Mouse (Mus musculus): Measurements from ENCODE around the gene Rab3gap2.

The Rab3gap2 gene

GRCm38 (mm10) chr1:185203909-185204661 is at the start of gene Rab3gap2:
Gene Rab3gap2 (plus strand): TSS chr1:185204117.
- DNase-seq (ENCODE audit: low read depth, low spot score), result peak; percentile 97

DNA sequence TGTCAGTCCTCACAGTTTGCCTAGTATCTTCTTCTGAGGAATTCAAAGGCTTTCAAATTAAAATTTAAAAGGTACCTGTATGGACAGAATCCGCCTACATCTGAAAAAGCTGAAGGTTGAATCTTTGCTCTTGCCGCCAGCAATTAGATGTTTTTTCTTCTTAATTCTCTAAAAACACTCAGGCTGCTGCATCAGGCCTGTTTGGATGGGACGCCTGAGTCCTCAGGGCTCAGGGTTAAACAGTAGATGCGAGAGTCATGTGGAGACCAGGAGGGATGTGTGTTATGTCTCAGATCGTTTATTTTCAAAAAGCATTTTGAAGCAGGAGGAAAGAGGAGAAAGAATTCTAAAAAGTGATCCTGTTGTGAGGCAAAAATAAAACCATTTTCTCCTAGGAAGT is 30.3 kb upstream of the Rab3gap2 start:
- DNase-seq (ENCODE audit: low read depth, low spot score), result no peak

- no peak for DNase-seq (ENCODE audit: low read depth, low spot score)
These were observed 26.1 kb upstream of the Rab3gap2 start for GRCm38 (mm10) chr1:185177860-185178259.

DNA sequence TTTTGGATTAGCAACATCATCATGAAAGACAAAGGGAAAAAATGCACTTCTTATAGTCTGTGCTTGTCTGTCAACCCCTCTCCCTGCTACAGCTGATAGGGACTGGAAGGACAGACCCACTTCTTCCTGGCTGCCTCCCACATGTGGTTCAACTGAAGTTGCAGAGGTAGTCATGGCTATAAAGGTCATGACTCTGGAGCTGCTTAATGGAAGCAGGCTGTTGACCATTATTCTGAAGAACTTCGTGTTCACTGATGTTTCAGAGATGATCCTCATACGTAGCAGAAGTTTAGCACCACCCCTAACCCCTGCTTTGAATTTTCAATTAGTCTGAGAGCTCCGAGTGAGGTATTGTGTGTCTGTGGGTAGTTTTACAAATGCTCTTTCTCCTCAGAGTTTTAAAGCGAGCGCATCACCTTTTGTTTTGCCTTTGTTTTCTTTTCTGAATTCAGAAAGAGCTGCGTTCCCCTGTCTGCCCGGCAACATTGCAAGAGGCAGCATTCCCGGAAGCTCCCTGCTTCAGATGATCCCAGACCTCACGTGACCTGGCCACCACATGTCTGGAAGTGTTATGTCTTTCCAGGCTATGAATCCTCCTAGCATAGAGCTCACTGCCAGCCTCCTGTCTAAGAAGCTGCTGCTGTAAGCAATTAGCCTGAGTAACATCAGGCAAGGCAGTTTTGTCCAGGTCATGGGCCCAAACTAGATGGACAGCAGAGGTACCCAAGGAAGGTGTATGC is 20.2 kb upstream of the Rab3gap2 start:
- DNase-seq (ENCODE audit: low read depth, low spot score), result no peak

DNA sequence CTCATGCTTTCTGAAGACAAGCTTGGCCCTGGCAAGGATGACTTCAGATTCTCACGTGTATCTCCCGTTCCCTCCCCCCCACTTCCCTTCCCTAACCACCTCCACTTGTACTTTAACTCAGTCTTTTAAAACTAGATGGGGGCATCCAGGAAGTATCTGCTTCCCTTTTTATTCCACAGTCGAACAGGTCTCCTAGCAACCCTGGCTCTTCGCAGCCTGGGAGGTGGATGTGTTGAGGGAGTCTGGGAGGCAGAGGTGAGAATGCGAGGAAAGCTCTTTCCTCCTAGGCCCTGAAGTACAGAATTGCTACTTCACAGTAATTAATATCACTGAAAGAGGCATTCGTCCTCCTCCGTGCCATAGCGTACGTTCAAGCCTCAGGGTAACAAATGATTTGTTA is 18.4 kb upstream of the Rab3gap2 start:
- DNase-seq (ENCODE audit: low read depth, low spot score), result no peak

GRCm38 (mm10) chr1:185187135-185187785 is 16.7 kb upstream of the Rab3gap2 start:
- no peak for DNase-seq (ENCODE audit: low read depth, low spot score)

DNA sequence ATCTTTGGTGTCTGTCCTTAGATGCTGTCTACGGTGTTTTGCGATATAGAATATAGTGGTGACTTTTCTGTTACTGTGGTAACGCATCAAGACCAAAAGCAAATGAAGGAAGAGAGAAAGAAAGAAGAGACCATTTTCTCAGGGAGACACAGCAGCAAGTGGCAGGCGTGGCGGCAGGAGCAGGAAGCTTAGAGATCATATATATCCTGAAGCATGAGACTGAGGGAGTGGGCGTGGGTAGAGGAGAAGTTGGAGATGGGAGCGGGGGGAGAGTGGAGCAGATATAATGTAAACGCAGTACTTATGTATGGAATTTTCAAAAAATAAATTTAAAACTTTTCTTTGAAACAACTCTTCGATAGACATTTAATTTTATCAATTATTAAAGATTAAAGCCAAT is 14.0 kb upstream of the Rab3gap2 start:
- no peak for DNase-seq (ENCODE audit: low read depth, low spot score)

GRCm38 (mm10) chr1:185192087-185192486 is 11.8 kb upstream of the Rab3gap2 start:
- DNase-seq (ENCODE audit: low read depth, low spot score), result no peak

DNA sequence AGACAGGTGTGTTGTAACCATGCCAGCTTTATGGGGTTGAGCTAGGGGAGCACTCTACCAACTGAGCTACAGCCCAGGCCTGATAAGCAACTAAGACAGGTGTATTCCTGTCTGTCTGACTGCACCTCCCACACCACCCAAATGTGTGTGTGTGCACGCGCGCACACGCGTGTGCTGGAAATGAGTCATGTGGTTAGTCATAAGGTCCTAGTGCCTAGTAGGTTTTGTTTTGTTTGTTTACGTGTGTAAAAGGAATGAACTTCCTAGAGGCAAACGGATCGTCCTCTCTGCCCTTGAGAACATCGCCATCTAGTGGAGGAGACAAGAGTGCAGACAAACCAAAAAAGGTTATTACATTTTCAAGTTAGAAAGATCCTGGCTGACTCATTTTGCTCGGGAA is 10.4 kb upstream of the Rab3gap2 start:
- DNase-seq (ENCODE audit: low read depth, low spot score), result no peak

GRCm38 (mm10) chr1:185196323-185196722 is 7.6 kb upstream of the Rab3gap2 start:
- DNase-seq (ENCODE audit: low read depth, low spot score), result no peak

- DNase-seq (ENCODE audit: low read depth, low spot score), result no peak
These were observed 3.1 kb upstream of the Rab3gap2 start for GRCm38 (mm10) chr1:185200571-185201395.

DNA sequence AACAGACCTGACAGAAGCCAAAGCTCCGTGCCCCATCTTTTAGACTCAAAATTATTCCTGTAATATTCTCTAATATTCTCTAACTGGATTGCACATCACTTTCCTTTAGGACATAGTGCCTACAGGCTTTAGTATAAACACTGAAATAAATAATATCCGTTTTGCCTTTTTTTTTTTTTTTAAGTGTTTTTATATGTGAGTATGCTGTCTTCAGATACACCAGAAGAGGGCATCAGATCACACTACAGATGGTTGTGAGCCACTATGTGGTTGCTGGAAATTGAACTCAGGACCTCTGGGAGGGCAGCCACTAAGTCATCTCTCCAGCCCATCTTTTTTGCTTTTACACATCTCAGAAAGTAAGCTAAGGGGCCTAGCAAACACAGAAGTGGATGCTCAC is 1.9 kb upstream of the Rab3gap2 start:
- DNase-seq (ENCODE audit: low read depth, low spot score), result no peak

DNA sequence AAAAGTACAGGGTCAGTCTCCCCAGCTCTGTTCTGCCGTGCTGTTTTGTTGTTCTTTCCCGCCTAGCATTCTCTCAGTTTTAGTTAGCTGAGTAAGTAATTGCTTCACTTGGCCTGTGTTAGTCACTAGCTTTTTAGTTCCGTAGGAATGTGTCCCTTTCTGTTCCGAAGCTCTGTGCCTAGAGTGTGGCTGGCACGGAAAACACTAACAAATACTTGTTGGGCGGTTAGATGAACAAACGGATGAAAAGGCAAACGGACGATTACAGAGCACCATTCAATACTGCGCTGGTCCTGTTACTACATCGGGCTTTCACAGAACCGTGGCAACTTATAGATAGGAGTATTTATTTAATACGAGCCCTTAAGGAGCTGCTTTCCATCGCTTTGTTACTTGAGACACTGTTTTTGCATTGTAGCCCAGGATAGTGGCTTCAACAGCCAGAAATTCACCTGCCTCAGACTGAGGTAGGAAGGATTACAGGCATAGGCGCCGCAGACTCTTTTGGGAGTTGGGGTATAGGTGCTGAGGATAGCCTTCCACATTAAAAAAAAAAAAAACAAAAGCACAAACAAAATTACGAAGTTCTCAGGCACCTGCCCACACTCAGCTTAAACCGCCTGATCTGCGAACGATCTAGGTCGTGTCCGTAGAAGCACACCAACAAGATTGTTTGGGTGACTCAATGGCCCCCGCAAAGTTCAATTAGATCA is 565 bp upstream of the Rab3gap2 start:
- DNase-seq (ENCODE audit: low read depth, low spot score), result peak; percentile 31

- DNase-seq (ENCODE audit: low read depth, low spot score), result peak; percentile 24
These were observed 1.2 kb downstream of the Rab3gap2 start for GRCm38 (mm10) chr1:185205090-185205489.

DNA sequence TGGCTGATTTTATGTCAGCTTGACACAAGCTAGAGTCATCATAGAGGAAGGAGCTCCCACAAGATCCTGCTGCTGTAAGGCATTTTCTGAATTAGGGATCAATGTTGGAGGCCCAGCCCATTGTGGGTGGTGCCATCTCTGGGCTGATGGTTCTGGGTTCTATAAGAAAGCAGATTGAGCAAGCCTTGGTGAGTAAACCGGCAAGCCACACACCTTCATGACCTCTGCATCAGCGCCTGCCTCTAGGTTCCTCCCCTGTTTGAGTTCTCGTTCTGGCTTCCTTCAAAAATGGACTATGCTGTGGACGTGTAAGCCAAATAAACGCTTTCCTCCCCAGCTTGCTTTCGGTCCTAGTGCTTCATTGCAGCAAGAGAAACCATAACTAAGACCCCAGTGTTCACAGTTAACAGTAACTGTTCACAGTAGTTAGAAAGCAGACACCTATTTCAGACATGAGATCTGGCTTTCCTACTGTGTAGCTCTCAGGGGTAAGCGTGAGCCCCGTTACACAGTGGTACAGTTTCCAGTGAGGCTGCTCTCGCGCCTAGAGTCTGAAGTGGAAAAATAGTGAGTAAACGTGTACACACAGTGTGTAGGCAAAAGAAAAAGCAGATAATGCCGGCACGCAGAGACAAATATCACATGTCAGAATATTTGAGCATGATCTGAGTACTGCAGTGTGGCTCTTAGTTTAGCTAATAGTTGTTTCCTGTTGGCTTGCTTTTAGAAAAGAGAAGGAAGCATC is 4.1 kb downstream of the Rab3gap2 start:
- DNase-seq (ENCODE audit: low read depth, low spot score), result no peak

DNA sequence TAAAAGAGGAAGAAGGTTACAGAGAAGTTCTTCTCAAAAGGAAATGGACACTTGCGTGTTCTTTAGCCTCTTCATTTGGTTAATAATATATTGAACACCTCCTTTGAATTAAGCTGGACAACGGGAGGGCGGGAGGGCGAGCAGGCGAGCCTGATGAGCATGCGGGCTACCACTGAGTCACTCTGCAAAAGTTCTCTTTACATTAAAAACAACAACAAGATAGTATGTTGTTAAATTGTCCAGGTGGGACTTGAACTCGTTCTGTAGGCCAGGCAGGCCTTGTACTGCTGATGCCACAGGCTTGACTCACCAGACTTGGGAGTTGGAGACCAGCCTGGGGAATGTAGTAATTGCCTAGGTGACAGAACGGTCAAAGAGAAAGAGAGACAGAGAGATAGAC is 4.8 kb downstream of the Rab3gap2 start:
- no peak for DNase-seq (ENCODE audit: low read depth, low spot score)

DNA sequence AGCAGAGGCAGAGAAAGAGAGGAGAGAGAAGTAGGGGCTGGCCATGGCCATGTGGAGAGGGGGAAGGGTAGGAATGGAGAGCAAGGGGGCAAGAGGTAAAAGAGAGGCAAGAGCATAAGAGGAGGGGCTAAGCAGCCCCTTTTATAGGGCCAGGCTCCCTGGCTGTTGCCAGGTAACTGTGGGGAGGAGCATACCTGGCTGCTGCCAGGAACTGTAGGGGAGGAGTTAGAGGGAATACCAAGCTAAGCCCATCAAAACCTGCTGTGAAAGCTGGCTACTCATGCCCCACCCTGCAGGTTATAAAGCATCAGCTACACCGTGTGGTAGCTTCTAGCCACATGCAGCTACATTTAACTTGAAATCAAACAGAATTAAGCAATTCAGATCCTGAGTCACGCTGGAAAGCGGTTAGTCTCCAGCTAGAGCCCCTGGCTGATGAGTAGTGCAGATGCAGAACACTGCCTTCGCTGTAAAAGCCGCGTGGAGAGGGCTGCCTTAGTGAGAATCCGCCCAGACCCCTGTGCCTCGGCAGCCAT is 5.8 kb downstream of the Rab3gap2 start:
- DNase-seq (ENCODE audit: low read depth, low spot score), result no peak

GRCm38 (mm10) chr1:185216360-185216759 is 12.4 kb downstream of the Rab3gap2 start:
- no peak for DNase-seq (ENCODE audit: low read depth, low spot score)

DNA sequence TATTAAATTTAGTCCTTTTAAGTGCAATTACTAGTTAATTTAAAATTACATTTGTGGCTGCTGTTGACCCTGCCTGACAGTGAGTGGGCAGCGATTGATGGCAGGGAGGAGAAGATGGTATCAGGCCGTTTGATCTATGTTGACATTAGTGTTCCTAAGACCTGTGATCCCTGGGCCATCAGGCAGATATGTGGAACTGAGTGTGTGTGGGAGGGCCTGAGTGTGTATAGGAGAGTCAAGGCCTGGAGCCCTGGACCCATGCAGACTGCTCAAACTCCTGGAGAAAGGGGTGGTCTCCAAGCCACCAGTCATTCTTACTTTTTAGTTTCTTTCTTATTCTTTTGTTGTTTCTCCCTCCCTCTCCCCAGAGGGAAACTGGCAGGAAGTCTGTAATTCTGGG is 12.8 kb downstream of the Rab3gap2 start:
- DNase-seq (ENCODE audit: low read depth, low spot score), result no peak

GRCm38 (mm10) chr1:185217966-185218365 is 14.0 kb downstream of the Rab3gap2 start:
- no peak for DNase-seq (ENCODE audit: low read depth, low spot score)

Data from c-Kit-negative CD71-positive TER-119-positive erythroid progenitor cells, embryonic 14.5 days (primary cell).